Mouse (Mus musculus) lung, adult 2 months (tissue): ENCODE measurements at regions not wholly inside any gene's neighbourhood (a gene's known extent, or its start where the extent isn't known, plus 50 kb on each side); places are given as distances from the start of the nearest gene placed in this dataset.

Source experiments
- CTCF ChIP-seq: fragments of 200-500 bp; IDR thresholded peaks from 2 replicates; pipeline ENCODE4 v1.5.1; 2011; ENCODE audit warnings: mild to moderate bottlenecking, low read length, control low read depth; ENCODE audit not compliant: insufficient read depth
- POLR2A ChIP-seq: fragments of 200-500 bp; IDR thresholded peaks from 2 replicates; pipeline ENCODE4 v1.6.1; 2011; ENCODE audit warnings: low read depth, mild to moderate bottlenecking, control low read depth, low read length, borderline replicate concordance; ENCODE audit errors: extremely low read depth

- no peak for TF ChIP-seq CTCF
- TF ChIP-seq POLR2A: no peak
Measured at GRCm38 (mm10) chr6:99864949-99865348, 138.8 kb upstream of the Prok2 start.
